In genomic region chr4:45517399-45517798, GRCm38 (mm10) we compare ENCODE assay signal across 20 mouse cellular contexts. TPM values are rescaled to one million over a fixed set of nuclear protein-coding genes. Genes with fewer than 3 reads are reported as not detected.
DNase-seq lines count a peak whose midpoint lies in the region; ATAC-seq lines count a peak whose summit lies in the region.
"Had no signal": no experiment of that assay in that cellular context is flagged by ENCODE, and none has a peak within 500 bp of the region (broad histone marks: within the 10 kb centered on the region; RNA-seq: fewer than 3 reads in every experiment).

No protein-coding gene starts in this region.

- DNase-seq in embryonic facial prominence, embryonic 11.5 days (ENCODE audit: low spot score) = no peak
- no peak for DNase-seq in embryonic facial prominence, embryonic 10.5 days (ENCODE audit: low spot score)
- DNase-seq in heart, postnatal 10 days = no peak
- no peak for DNase-seq in liver, embryonic 13.5 days
- DNase-seq in liver, embryonic 11.5 days (ENCODE audit: low spot score) = no peak
- peak; percentile 65 to 67 for DNase-seq in kidney, postnatal 36 days
- DNase-seq in urinary bladder, adult 2 months (ENCODE audit: low spot score) = no peak
- DNase-seq: B cell, adult 2 months; cerebellum, adult 11-12 months; cerebellum, postnatal 25 days; right cerebral cortex, postnatal 4 days; thymus, postnatal 25 days had no signal

- no peak for ATAC-seq in embryonic facial prominence, embryonic 11.5 days (replicated peaks; ENCODE audit: insufficient number of reproducible peaks, low FRiP score, low TSS enrichment, low read depth)
- ATAC-seq in heart, embryonic 14.5 days (ENCODE audit: insufficient number of reproducible peaks, insufficient read depth, low FRiP score, low read depth) = no peak
- no peak for ATAC-seq in liver, embryonic 13.5 days (ENCODE audit: low read depth)
- no peak for ATAC-seq in liver, embryonic 11.5 days (replicated peaks; ENCODE audit: low FRiP score)
- ATAC-seq: forebrain, embryonic 15.5 days; intestine, embryonic 16.5 days had no signal

- no peaks in the 10 kb centered on the region for H3K27me3 ChIP-seq in embryonic facial prominence, embryonic 11.5 days (ENCODE audit: control insufficient read depth, insufficient read depth, low read length)
- peaks cover 9% of the 10 kb centered on the region; the same call in 1 of the 2 replicates for H3K27me3 ChIP-seq in embryonic facial prominence, embryonic 10.5 days (replicated peaks; ENCODE audit: low read depth, poor library complexity, severe bottlenecking)
- no peaks in the 10 kb centered on the region for H3K27me3 ChIP-seq in heart, embryonic 14.5 days (ENCODE audit: control insufficient read depth, insufficient read depth, low read length)
- H3K27me3 ChIP-seq in liver, embryonic 13.5 days = no peaks in the 10 kb centered on the region
- no peaks in the 10 kb centered on the region; the same call in 1 of the 2 replicates for H3K27me3 ChIP-seq in liver, embryonic 11.5 days (replicated peaks; ENCODE audit: control insufficient read depth, insufficient read depth, low read length)
- H3K27me3 ChIP-seq: forebrain, embryonic 15.5 days; hindbrain, embryonic 15.5 days; limb, embryonic 13.5 days; lung, embryonic 15.5 days had no signal

- no peaks in the 10 kb centered on the region for H3K9me3 ChIP-seq in embryonic facial prominence, embryonic 11.5 days (replicated peaks; ENCODE audit: control insufficient read depth, low read length)
- no peaks in the 10 kb centered on the region for H3K9me3 ChIP-seq in embryonic facial prominence, embryonic 10.5 days
- no peaks in the 10 kb centered on the region for H3K9me3 ChIP-seq in heart, embryonic 14.5 days (ENCODE audit: control insufficient read depth, low read length)
- no peaks in the 10 kb centered on the region for H3K9me3 ChIP-seq in liver, embryonic 13.5 days (replicated peaks)
- no peaks in the 10 kb centered on the region for H3K9me3 ChIP-seq in liver, embryonic 11.5 days (ENCODE audit: control insufficient read depth, low read length)
- H3K9me3 ChIP-seq: forebrain, embryonic 15.5 days; hindbrain, embryonic 15.5 days; limb, embryonic 13.5 days; lung, embryonic 15.5 days; midbrain, embryonic 12.5 days had no signal

- H3K4me1 ChIP-seq in embryonic facial prominence, embryonic 11.5 days (ENCODE audit: control insufficient read depth, insufficient read depth, low read length) = peaks cover 12% of the 10 kb centered on the region
- peaks cover 81% of the 10 kb centered on the region for H3K4me1 ChIP-seq in embryonic facial prominence, embryonic 10.5 days
- H3K4me1 ChIP-seq in heart, embryonic 14.5 days (ENCODE audit: control insufficient read depth in 2 of 2, insufficient read depth in 2 of 2, low read length in 2 of 2) = peaks cover 78 to 93% of the 10 kb centered on the region in 2 experiments
- H3K4me1 ChIP-seq in liver, embryonic 13.5 days (replicated peaks) = peaks cover 94% of the 10 kb centered on the region
- H3K4me1 ChIP-seq in liver, embryonic 11.5 days (replicated peaks; ENCODE audit: control insufficient read depth, insufficient read depth, low read length) = peaks cover 65% of the 10 kb centered on the region

- H3K9ac ChIP-seq in embryonic facial prominence, embryonic 11.5 days (replicated peaks; ENCODE audit: low read length) = 0 out of 2 replicates have a peak overlapping the region, but pooled peaks have one; percentile 9
- peak overlapping the region; percentile 53; the same call in 1 of the 2 replicates for H3K9ac ChIP-seq in heart, embryonic 14.5 days (ENCODE audit: low read length)
- H3K9ac ChIP-seq in liver, embryonic 13.5 days = no peak overlapping the region
- H3K9ac ChIP-seq in liver, embryonic 11.5 days (ENCODE audit: low read depth, low read length) = no peak overlapping the region
- H3K9ac ChIP-seq: forebrain, embryonic 15.5 days; hindbrain, embryonic 15.5 days; limb, embryonic 13.5 days; lung, embryonic 15.5 days; midbrain, embryonic 12.5 days had no signal

- H3K36me3 ChIP-seq in embryonic facial prominence, embryonic 11.5 days (replicated peaks; ENCODE audit: control insufficient read depth, insufficient read depth, low read depth, low read length) = no peaks in the 10 kb centered on the region
- 0 out of 2 replicates have a peak, but pooled peaks cover 5% of the 10 kb centered on the region for H3K36me3 ChIP-seq in embryonic facial prominence, embryonic 10.5 days (replicated peaks)
- 0 out of 2 replicates have a peak, but pooled peaks cover 7% of the 10 kb centered on the region for H3K36me3 ChIP-seq in heart, embryonic 14.5 days (ENCODE audit: control insufficient read depth, insufficient read depth, low read length)
- H3K36me3 ChIP-seq in liver, embryonic 13.5 days = peaks cover 10% of the 10 kb centered on the region
- no peaks in the 10 kb centered on the region for H3K36me3 ChIP-seq in liver, embryonic 11.5 days (ENCODE audit: control insufficient read depth, insufficient read depth, low read length)
- H3K36me3 ChIP-seq: forebrain, embryonic 15.5 days; hindbrain, embryonic 15.5 days; limb, embryonic 13.5 days; lung, embryonic 15.5 days; midbrain, embryonic 12.5 days had no signal

- no peak overlapping the region for H3K27ac ChIP-seq in embryonic facial prominence, embryonic 11.5 days (replicated peaks; ENCODE audit: low read depth, low read length)
- H3K27ac ChIP-seq in embryonic facial prominence, embryonic 10.5 days (replicated peaks) = no peak overlapping the region; the same call in 1 of the 2 replicates
- H3K27ac ChIP-seq in heart, embryonic 14.5 days (replicated peaks in 1 of 2; ENCODE audit: control insufficient read depth in 1 of 2, insufficient read depth in 1 of 2, low read depth in 2 of 2, low read length in 2 of 2) = no peak overlapping the region
- H3K27ac ChIP-seq in liver, embryonic 13.5 days = 0 out of 2 replicates have a peak overlapping the region, but pooled peaks have one; percentile 8
- H3K27ac ChIP-seq in liver, embryonic 11.5 days (ENCODE audit: low read depth, low read length) = no peak overlapping the region
- H3K27ac ChIP-seq: forebrain, embryonic 15.5 days; hindbrain, embryonic 15.5 days; left cerebral cortex, adult 2 months; limb, embryonic 13.5 days; lung, embryonic 15.5 days; midbrain, embryonic 12.5 days had no signal

- intact Hi-C loops in heart, postnatal 10 days (cut with DNase I) = no loop called here

- WGBS in embryonic facial prominence, embryonic 11.5 days = 29% methylated on average over 4 of the region's 4 CpGs
- WGBS in embryonic facial prominence, embryonic 10.5 days = 38% methylated on average over 4 of the region's 4 CpGs
- 39% methylated on average over 4 of the region's 4 CpGs for WGBS in heart, embryonic 14.5 days
- WGBS in liver, embryonic 13.5 days (ENCODE audit: insufficient replicate concordance) = 67% methylated on average over 4 of the region's 4 CpGs
- WGBS in liver, embryonic 11.5 days = 56% methylated on average over 4 of the region's 4 CpGs

- H3K4me2 ChIP-seq in embryonic facial prominence, embryonic 11.5 days (ENCODE audit: low read depth, low read length) = no peak overlapping the region
- no peak overlapping the region for H3K4me2 ChIP-seq in heart, embryonic 14.5 days (ENCODE audit: low read length)
- no peak overlapping the region for H3K4me2 ChIP-seq in liver, embryonic 13.5 days
- no peak overlapping the region for H3K4me2 ChIP-seq in liver, embryonic 11.5 days
- H3K4me2 ChIP-seq: forebrain, embryonic 15.5 days; hindbrain, embryonic 15.5 days; limb, embryonic 13.5 days; lung, embryonic 15.5 days; midbrain, embryonic 12.5 days had no signal

- no peak overlapping the region for H3K4me3 ChIP-seq in embryonic facial prominence, embryonic 11.5 days (ENCODE audit: low read depth, low read length)
- H3K4me3 ChIP-seq in embryonic facial prominence, embryonic 10.5 days = no peak overlapping the region
- H3K4me3 ChIP-seq in heart, embryonic 14.5 days (ENCODE audit: control insufficient read depth in 1 of 2, insufficient read depth in 1 of 2, low read depth in 1 of 2, low read length in 2 of 2) = no peak overlapping the region
- H3K4me3 ChIP-seq in liver, embryonic 13.5 days (replicated peaks) = no peak overlapping the region
- no peak overlapping the region for H3K4me3 ChIP-seq in liver, embryonic 11.5 days (ENCODE audit: low read depth, low read length)
- H3K4me3 ChIP-seq: forebrain, embryonic 15.5 days; hindbrain, embryonic 15.5 days; left cerebral cortex, adult 2 months; limb, embryonic 13.5 days; lung, embryonic 15.5 days; midbrain, embryonic 12.5 days had no signal

RNA-seq across cellular contexts. Expression of gene Shb, which starts 14.9 kb away (rescaled TPM):
- 5.8 and 7.5 TPM in 2 replicates for polyA plus RNA-seq in embryonic facial prominence, embryonic 11.5 days (2014; fragmentation: Nextera tagmentation; extraction: Ambion mirVana)
- 3.9 and 4.9 TPM in 2 replicates for polyA plus RNA-seq in embryonic facial prominence, embryonic 10.5 days (2016; fragmentation: Nextera tagmentation; extraction: Ambion mirVana)
- 15.3 and 19.0 TPM in 2 replicates for polyA plus RNA-seq in heart, embryonic 14.5 days (2014; fragmentation: Nextera tagmentation; extraction: Ambion mirVana)
- total RNA-seq in heart, postnatal 10 days (2021) = 10 to 100 TPM; 67.9 to 71.6 TPM
- 2.3 and 3.0 TPM in 2 replicates for polyA plus RNA-seq in liver, embryonic 13.5 days (2015; fragmentation: Nextera tagmentation; extraction: Ambion mirVana)
- 6.1 and 6.2 TPM in 2 replicates for polyA plus RNA-seq in liver, embryonic 11.5 days (2014; fragmentation: Nextera tagmentation; extraction: Ambion mirVana)
- 29.4 and 40.4 TPM in 2 replicates for polyA plus RNA-seq in urinary bladder, adult 2 months (2012; rRNA removed)

Comparison
In these comparisons a context has a peak if more than half of its experiments do, and no peak if none do; other contexts are left out.
1. DNase-seq: peak in kidney, postnatal 36 days (2 of 2); none in embryonic facial prominence, embryonic 11.5 days (single experiment), embryonic facial prominence, embryonic 10.5 days (single experiment), heart, postnatal 10 days (0 of 2), liver, embryonic 13.5 days (single experiment), liver, embryonic 11.5 days (single experiment) and urinary bladder, adult 2 months (single experiment).
2. H3K9ac ChIP-seq: peak in embryonic facial prominence, embryonic 11.5 days (single experiment) and heart, embryonic 14.5 days (single experiment); none in liver, embryonic 13.5 days (single experiment) and liver, embryonic 11.5 days (single experiment).